Mouse (Mus musculus) thymus, adult 2 months (tissue): ENCODE measurements around the gene Dennd2c.

ENCODE experiments used
- CTCF ChIP-seq: fragments of 200-500 bp; IDR thresholded peaks from 2 replicates; pipeline ENCODE4 v1.5.1; 2012; ENCODE audit warnings: mild to moderate bottlenecking, control low read depth, low read length, moderate library complexity, borderline replicate concordance; ENCODE audit not compliant: control insufficient read depth, poor library complexity, insufficient read depth; ENCODE audit errors: extremely low read depth
- POLR2A ChIP-seq: fragments of 200-500 bp; IDR thresholded peaks from 2 replicates; pipeline ENCODE4 v1.6.1; 2012; ENCODE audit warnings: mild to moderate bottlenecking, low read length, control low read depth, moderate library complexity; ENCODE audit not compliant: control insufficient read depth, poor library complexity, insufficient read depth; ENCODE audit errors: extremely low read depth

DNA sequence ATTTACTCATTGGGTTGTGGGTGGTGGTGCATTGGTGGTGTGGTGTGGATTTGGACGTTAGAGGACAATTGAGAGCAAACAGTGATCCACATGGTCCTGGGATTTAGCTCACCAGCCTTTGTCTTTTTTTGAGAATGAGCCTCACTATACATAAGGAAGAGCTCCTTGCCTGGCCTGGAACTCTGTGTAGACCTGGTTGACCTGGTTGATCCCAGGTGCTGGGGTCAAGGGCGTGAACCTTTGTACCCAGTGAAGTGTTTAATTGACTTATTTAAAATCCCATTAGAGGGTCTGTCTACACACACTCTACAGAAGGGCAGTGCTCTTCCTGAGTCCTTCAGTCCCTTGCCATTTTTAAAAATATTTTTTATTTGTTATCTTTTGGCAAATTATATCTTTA is 42.9 kb downstream of the Dennd2c start:
- TF ChIP-seq CTCF (no peak), POLR2A (no peak)
